Mouse (Mus musculus) cortical plate, adult 2 months (tissue): ENCODE data around the gene Pcolce.

Experiments used
- CTCF ChIP-seq: fragments of 200-500 bp; IDR thresholded peaks from 2 replicates; pipeline ENCODE4 v1.5.1; 2011; ENCODE audit warnings: mild to moderate bottlenecking, control low read depth, low read length; ENCODE audit not compliant: insufficient read depth; ENCODE audit errors: extremely low read depth
- POLR2A ChIP-seq: fragments of 200-500 bp; IDR thresholded peaks from 2 replicates; pipeline ENCODE4 v1.6.1; 2011; ENCODE audit warnings: mild to moderate bottlenecking, low read length, control low read depth; ENCODE audit not compliant: insufficient read depth; ENCODE audit errors: extremely low read depth

- TF ChIP-seq CTCF: no peak
- no peak for TF ChIP-seq POLR2A
Measured at GRCm38 (mm10) chr5:137570181-137570580, 43.4 kb downstream of the Pcolce start.
